Mouse (Mus musculus): ENCODE measurements around the gene Sema4f.

The Sema4f gene

GRCm38 (mm10) chr6:82939167-82939912, at the start of gene Sema4f:
Sema4f (minus strand) TSS chr6:82939769.
- DNase-seq (ENCODE audit: low spot score): peak; percentile 77

GRCm38 (mm10) chr6:82987411-82987971, 47.9 kb upstream of the Sema4f start:
- DNase-seq (ENCODE audit: low spot score): no peak

- peak; percentile 12 for DNase-seq (ENCODE audit: low spot score)
Observed at GRCm38 (mm10) chr6:82971031-82971430, 31.5 kb upstream of the Sema4f start.

- no peak for DNase-seq (ENCODE audit: low spot score)
Observed at GRCm38 (mm10) chr6:82969249-82970084, 29.9 kb upstream of the Sema4f start.

DNA sequence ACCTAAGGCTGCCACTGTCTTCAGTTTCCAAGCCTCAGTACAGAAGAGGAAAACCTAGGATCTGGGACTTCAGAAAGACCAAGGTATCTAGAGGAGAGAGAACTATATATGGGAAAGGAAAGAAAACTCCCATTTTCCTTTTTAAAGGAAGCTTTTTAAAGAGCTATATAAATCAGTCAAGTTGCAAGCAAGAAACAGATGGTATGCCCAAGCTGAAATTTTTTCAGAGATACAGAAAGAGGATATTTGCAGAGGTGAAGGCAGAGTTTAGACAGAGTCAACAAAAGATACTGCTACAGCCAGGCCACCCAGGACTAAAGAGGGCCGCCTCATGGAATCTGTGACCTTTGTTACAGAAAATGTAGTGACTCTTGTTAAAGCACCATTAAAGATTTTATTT, 22.1 kb upstream of the Sema4f start:
- no peak for DNase-seq (ENCODE audit: low spot score)

DNA sequence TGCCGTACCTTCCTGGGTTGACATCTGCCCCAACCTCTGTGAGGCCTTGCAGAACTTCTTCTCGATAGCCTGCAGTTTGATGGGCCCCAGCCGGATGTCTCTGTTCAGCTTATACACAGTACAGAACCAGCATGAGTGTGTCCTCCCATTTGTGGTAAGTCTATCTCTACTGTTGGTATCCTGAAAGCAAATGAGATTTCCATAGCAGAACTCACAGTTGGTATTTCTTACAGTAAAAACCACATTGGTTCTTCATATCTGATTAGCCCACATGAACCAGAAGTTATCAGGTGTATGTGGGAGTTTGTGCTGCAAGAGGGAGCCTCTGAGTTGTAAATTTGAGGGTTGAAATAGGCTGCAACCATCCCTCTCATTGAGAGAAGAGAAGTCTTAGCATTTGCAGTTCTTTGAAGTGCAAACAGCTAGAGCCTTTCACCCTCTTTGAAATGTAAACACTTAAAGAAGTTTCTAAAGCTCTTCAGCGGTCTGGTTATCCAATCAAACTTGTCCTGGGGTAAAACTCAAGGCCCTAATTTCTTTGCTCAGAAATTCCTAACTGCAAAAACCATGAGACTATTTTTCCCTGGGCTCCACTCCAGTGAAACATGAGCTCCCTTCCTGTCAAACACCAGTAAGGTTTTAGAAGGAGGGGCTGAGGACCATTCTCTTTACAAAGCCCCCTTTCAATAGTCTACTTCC, 17.1 kb upstream of the Sema4f start:
- DNase-seq (ENCODE audit: low spot score): no peak

DNA sequence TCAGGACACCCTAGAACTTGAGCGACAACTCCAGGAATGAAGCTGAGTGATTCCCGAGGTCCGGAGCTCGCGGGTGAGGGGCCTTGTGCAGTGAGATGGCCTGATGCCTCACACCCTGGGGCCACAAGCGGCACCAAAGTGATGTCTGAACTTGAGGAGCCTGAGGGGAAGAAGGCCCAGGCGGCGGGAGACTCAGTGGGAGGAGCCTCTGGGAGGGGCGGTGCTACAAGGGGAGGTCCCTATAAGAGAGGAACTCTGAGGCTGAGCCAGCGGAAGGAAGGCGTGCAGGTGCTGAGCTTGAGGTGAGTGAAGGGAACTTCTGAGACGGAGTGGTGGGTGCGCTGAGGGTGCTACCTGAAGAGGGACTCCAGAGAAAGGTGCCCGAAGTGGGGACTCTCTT, 7.1 kb upstream of the Sema4f start, which contains the start of gene M1ap:
Gene M1ap (plus strand): TSS at position 252 of the 400 bp plus-strand sequence.
- no peak for DNase-seq (ENCODE audit: low spot score)

GRCm38 (mm10) chr6:82945750-82946149, 6.2 kb upstream of the Sema4f start:
- DNase-seq (ENCODE audit: low spot score): no peak

DNA sequence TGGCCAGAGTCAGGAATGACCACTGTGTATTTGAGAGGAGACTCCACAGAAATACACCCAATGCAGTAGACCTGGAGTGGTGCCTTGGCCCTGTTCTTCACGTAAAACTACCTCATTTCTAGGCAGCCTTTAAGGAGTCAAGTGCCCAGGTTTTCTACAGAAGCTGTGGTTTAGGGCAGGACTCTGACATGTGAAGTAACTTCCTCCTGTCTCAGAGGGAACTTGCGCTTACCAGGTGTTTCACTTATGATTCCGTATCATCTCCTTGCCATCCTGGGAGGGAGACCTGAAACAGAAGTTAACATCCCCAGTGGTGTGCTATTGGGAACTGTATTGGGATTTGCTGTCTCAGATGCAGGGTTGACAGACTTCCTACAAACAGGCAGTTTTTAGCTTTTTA, 1.2 kb upstream of the Sema4f start:
- no peak for DNase-seq (ENCODE audit: low spot score)

GRCm38 (mm10) chr6:82934616-82935230, 4.8 kb downstream of the Sema4f start:
- no peak for DNase-seq (ENCODE audit: low spot score)

DNA sequence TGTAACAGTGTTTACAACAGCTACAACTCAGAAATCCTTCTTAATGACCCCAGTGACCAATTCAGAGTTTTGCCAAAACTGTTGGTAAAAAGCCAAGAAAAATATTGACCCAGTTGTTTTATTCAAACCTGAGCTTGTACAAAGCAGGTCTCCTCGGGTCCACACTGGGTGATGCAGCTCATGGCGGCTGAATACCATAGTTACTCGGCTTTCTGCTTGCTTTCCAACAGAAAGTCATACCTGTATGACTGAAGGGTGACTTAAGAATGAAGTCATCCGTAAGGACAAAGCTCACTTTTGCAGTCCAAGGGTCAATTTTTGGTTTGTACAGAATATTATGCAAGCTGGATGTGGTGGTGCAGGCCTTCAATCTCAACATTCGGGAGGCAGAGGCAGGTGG, 12.0 kb downstream of the Sema4f start:
- no peak for DNase-seq (ENCODE audit: low spot score)

DNA sequence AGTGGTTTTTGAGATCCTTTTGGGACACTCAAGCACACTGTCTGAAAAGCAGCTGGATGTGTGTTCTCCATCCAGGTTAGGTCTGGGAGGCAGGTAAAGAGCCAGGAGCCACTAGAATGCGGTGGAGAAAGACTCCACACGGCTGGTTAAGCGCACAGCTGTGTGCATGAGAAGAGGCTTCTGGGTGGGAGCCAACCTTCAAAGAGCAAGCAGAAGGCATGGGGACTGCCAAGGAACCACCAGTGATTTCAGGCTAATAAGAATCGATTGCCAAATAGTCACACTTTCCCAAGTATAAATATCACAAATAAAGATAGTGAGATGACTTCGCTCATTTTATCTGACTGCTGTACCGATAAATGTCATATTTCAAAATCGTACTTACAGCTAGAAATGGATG, 13.0 kb downstream of the Sema4f start:
- no peak for DNase-seq (ENCODE audit: low spot score)

- DNase-seq (ENCODE audit: low spot score): no peak
Observed at GRCm38 (mm10) chr6:82926106-82926505, 13.5 kb downstream of the Sema4f start.

DNA sequence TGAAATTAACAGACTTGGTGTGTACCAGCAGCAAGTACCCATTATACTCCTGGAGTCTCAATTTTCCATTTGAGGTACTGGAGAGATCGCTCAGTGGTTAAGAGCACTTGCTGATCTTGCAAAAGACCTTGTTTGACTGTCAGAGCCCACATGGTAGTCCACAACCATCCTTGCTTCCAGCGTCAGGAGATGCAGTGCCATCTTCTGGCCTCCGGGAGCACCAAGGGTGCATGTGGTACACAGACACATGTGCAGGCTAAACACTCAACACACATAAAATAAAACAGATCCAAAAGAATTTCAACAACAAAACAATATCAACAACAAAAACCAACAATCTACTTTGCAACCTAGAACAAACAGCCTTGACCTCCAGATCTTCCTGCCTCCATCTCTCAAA, 14.6 kb downstream of the Sema4f start:
- no peak for DNase-seq (ENCODE audit: low spot score)

- DNase-seq (ENCODE audit: low spot score): no peak
Observed at GRCm38 (mm10) chr6:82921426-82922224, 17.9 kb downstream of the Sema4f start.

GRCm38 (mm10) chr6:82919520-82919919, 20.0 kb downstream of the Sema4f start:
- no peak for DNase-seq (ENCODE audit: low spot score)

GRCm38 (mm10) chr6:82918371-82918770, 21.2 kb downstream of the Sema4f start:
- no peak for DNase-seq (ENCODE audit: low spot score)

- no peak for DNase-seq (ENCODE audit: low spot score)
Observed at GRCm38 (mm10) chr6:82917778-82918129, 21.8 kb downstream of the Sema4f start.

- DNase-seq (ENCODE audit: low spot score): peak; percentile 29
Observed at GRCm38 (mm10) chr6:82917076-82917777, 22.3 kb downstream of the Sema4f start.

DNA sequence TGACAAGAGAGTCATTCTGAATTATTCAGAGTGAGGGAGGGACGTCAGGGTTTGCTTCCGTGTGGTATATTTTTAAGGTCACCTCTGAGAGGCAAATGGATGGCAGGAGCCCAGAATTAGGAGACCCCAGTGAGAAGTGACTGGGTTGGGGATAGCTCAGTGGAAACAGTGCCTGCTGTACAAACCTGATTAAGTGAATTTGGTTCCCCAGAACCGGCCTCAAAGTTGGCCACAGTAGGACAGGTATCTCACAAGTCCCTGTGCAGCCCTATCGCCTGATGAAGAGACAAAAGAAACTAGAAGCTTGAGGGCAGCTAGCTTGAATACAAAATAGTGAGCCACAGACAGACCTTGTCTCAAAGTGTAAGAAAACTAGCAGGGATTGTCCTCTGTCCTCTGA, 23.1 kb downstream of the Sema4f start:
- no peak for DNase-seq (ENCODE audit: low spot score)
